Mouse (Mus musculus) stomach, postnatal 0 days (tissue): ENCODE data around the gene Cysltr2. TPM values are rescaled to one million over a fixed set of nuclear protein-coding genes. Genes with fewer than 3 reads are reported as not detected.

Experiments used
- ATAC-seq: fragments of 200-750 bp; cut with Nextera tagmentation; 2 replicates; pipeline ENCODE4 v1.8.0; 2017; ENCODE audit not compliant: low FRiP score, low TSS enrichment
- DNase-seq: peaks from one replicate; pipeline ENCODE4 v3.0.0-alpha.2; 2016; ENCODE audit warnings: low spot score
- H3K27ac ChIP-seq: fragments of 300-500 bp; sonication (generic); replicated peaks from 2 replicates; pipeline ENCODE4 v1.5.1; 2014; ENCODE audit warnings: mild to moderate bottlenecking, control low read depth
- H3K27me3 ChIP-seq: fragments of 300-500 bp; sonication (generic); 2 replicates; pipeline ENCODE4 v1.6.1; 2014; ENCODE audit warnings: low read length; ENCODE audit not compliant: control insufficient read depth, insufficient read depth
- H3K36me3 ChIP-seq: fragments of 300-500 bp; sonication (generic); 2 replicates; pipeline ENCODE4 v1.6.1; 2014; ENCODE audit warnings: low read length, mixed read lengths; ENCODE audit not compliant: control insufficient read depth, insufficient read depth
- H3K4me1 ChIP-seq: fragments of 300-500 bp; sonication (generic); replicated peaks from 2 replicates; pipeline ENCODE4 v1.6.1; 2014; ENCODE audit warnings: antibody characterized with exemption; ENCODE audit not compliant: control insufficient read depth, insufficient read depth
- H3K4me2 ChIP-seq: fragments of 300-500 bp; sonication (generic); replicated peaks from 2 replicates; pipeline ENCODE4 v1.6.1; 2014; ENCODE audit warnings: low read depth, mild to moderate bottlenecking, control low read depth, moderate library complexity
- H3K4me3 ChIP-seq: fragments of 300-500 bp; sonication (generic); 2 replicates; pipeline ENCODE4 v1.5.1; 2014; ENCODE audit warnings: low read depth, low read length, control low read depth
- H3K9ac ChIP-seq: fragments of 300-500 bp; sonication (generic); 2 replicates; pipeline ENCODE4 v1.6.1; 2014; ENCODE audit warnings: mild to moderate bottlenecking, low read length, control low read depth, mixed read lengths
- H3K9me3 ChIP-seq: fragments of 300-500 bp; sonication (generic); 2 replicates; pipeline ENCODE4 v1.6.1; 2016; ENCODE audit warnings: low read length; ENCODE audit not compliant: control insufficient read depth
- CTCF ChIP-seq: IDR thresholded peaks from 2 replicates; pipeline ENCODE4 v1.5.1; 2016; ENCODE audit warnings: antibody characterized with exemption, low read depth, mild to moderate bottlenecking, moderate library complexity
- EP300 ChIP-seq: optimal IDR thresholded peaks from 2 replicates; pipeline ENCODE3; 2016; ENCODE audit warnings: antibody characterized with exemption
- WGBS: fragments of 180-500 bp; shearing (Covaris S2); extraction: QIAGEN DNeasy Blood & Tissue Kit; methylation state at CpG from one replicate; pipeline ENCODE4 v1.1.7; 2014; 5-methylcytosine and 5-hydroxymethylcytosine counted together
- polyA plus RNA-seq: library from polyadenylated mRNA; unstranded; fragments of >200 nt; fragmentation: Nextera tagmentation; extraction: Ambion mirVana; gene quantifications from 2 replicates; pipeline ENCODE4 v1.2.1, GENCODE M21; 2015

The Cysltr2 gene
- 0.10 and 0.22 TPM in 2 replicates for polyA plus RNA-seq

GRCm38 (mm10) chr14:73048937-73049336, at the start of gene Cysltr2:
Gene Cysltr2 (minus strand): TSS chr14:73049114.
- no peak for ATAC-seq
- 53% methylated on average over 6 of the region's 6 CpGs for WGBS
- no peak for DNase-seq
- Histone ChIP-seq H3K27me3 (no peaks in the 10 kb centered on the region), H3K4me2 (no peak within 1 kb of the TSS), H3K9ac (no peak within 1 kb of the TSS), H3K27ac (no peak within 1 kb of the TSS), H3K9me3 (no peaks in the 10 kb centered on the region), H3K4me3 (no peak within 1 kb of the TSS), H3K4me1 (no peaks in the 10 kb centered on the region), H3K36me3 (no peaks in the 10 kb centered on the region)
- TF ChIP-seq CTCF (no peak), EP300 (no peak)

- Histone ChIP-seq H3K9ac (no peak overlapping the region), H3K27me3 (no peaks in the 10 kb centered on the region), H3K4me2 (no peak overlapping the region), H3K36me3 (no peaks in the 10 kb centered on the region), H3K4me3 (no peak overlapping the region), H3K27ac (no peak overlapping the region), H3K9me3 (no peaks in the 10 kb centered on the region), H3K4me1 (no peaks in the 10 kb centered on the region)
- DNase-seq: no peak
- no peak for TF ChIP-seq EP300
- TF ChIP-seq CTCF: no peak
- ATAC-seq: no peak
- 56% methylated on average over 13 of the region's 13 CpGs for WGBS
These were observed 46.1 kb upstream of the Cysltr2 start for GRCm38 (mm10) chr14:73094802-73095550.

- H3K9ac ChIP-seq: no peak overlapping the region
- no peak overlapping the region for H3K27ac ChIP-seq
- no peaks in the 10 kb centered on the region for H3K4me1 ChIP-seq
- no peaks in the 10 kb centered on the region for H3K27me3 ChIP-seq
- H3K36me3 ChIP-seq: no peaks in the 10 kb centered on the region
- TF ChIP-seq CTCF (no peak), EP300 (no peak)
- H3K4me2 ChIP-seq: no peak overlapping the region
- WGBS: 89% methylated on average over 3 of the region's 3 CpGs
- H3K9me3 ChIP-seq: no peaks in the 10 kb centered on the region
- H3K4me3 ChIP-seq: no peak overlapping the region
- DNase-seq (no peak), ATAC-seq (no peak)
These were observed 44.0 kb upstream of the Cysltr2 start for GRCm38 (mm10) chr14:73092871-73093270.

- H3K4me2 ChIP-seq: no peak overlapping the region
- no peaks in the 10 kb centered on the region for H3K4me1 ChIP-seq
- H3K36me3 ChIP-seq: no peaks in the 10 kb centered on the region
- no peaks in the 10 kb centered on the region for H3K9me3 ChIP-seq
- 92% methylated on average over 1 of the region's 1 CpGs for WGBS
- no peak for ATAC-seq
- no peaks in the 10 kb centered on the region for H3K27me3 ChIP-seq
- H3K9ac ChIP-seq: no peak overlapping the region
- no peak overlapping the region for H3K27ac ChIP-seq
- TF ChIP-seq EP300: no peak
- no peak for TF ChIP-seq CTCF
- no peak overlapping the region for H3K4me3 ChIP-seq
- DNase-seq: no peak
These were observed 39.3 kb upstream of the Cysltr2 start for GRCm38 (mm10) chr14:73088224-73088623.

- no peak for DNase-seq
- Histone ChIP-seq H3K9ac (no peak overlapping the region), H3K4me2 (no peak overlapping the region), H3K27me3 (no peaks in the 10 kb centered on the region), H3K36me3 (no peaks in the 10 kb centered on the region), H3K27ac (no peak overlapping the region), H3K9me3 (no peaks in the 10 kb centered on the region), H3K4me1 (no peaks in the 10 kb centered on the region), H3K4me3 (no peak overlapping the region)
- no peak for ATAC-seq
- WGBS: 84% methylated on average over 5 of the region's 5 CpGs
- TF ChIP-seq EP300 (no peak), CTCF (no peak)
These were observed 38.8 kb upstream of the Cysltr2 start for GRCm38 (mm10) chr14:73087746-73088145.

- TF ChIP-seq CTCF: no peak
- no peak for TF ChIP-seq EP300
- DNase-seq (no peak), ATAC-seq (no peak)
- Histone ChIP-seq H3K4me1 (no peaks in the 10 kb centered on the region), H3K9me3 (no peaks in the 10 kb centered on the region), H3K4me2 (no peak overlapping the region), H3K27me3 (no peaks in the 10 kb centered on the region), H3K27ac (no peak overlapping the region), H3K36me3 (no peaks in the 10 kb centered on the region), H3K9ac (no peak overlapping the region), H3K4me3 (no peak overlapping the region)
- 89% methylated on average over 5 of the region's 5 CpGs for WGBS
These were observed 38.3 kb upstream of the Cysltr2 start for GRCm38 (mm10) chr14:73087247-73087646.
